Mouse (Mus musculus): ENCODE results near the gene Arhgap22.

Gene Arhgap22

GRCm38 (mm10) chr14:33213823-33214766 lies at the start of gene Arhgap22:
Arhgap22 (plus strand) TSS chr14:33214026.
- peak; percentile 74 to 77 for DNase-seq (ENCODE audit: low spot score in 2 of 2)

- DNase-seq (ENCODE audit: low spot score in 2 of 2): peak; percentile 19 to 28
Measured at GRCm38 (mm10) chr14:33168750-33169149, 45.1 kb upstream of the Arhgap22 start.

GRCm38 (mm10) chr14:33171942-33172341 lies 41.9 kb upstream of the Arhgap22 start:
- peak; percentile 30 to 44 for DNase-seq (ENCODE audit: low spot score in 2 of 2)

GRCm38 (mm10) chr14:33175059-33175821 lies 38.6 kb upstream of the Arhgap22 start:
- peak; percentile 24 to 40 for DNase-seq (ENCODE audit: low spot score in 2 of 2)

GRCm38 (mm10) chr14:33180102-33180501 lies 33.7 kb upstream of the Arhgap22 start:
- no peak for DNase-seq (ENCODE audit: low spot score in 2 of 2)

- peak; percentile 90 to 92 for DNase-seq (ENCODE audit: low spot score in 2 of 2)
Measured at GRCm38 (mm10) chr14:33185068-33185800, 28.6 kb upstream of the Arhgap22 start, which contains the start of gene Wdfy4. Wdfy4 (minus strand) TSS chr14:33185508.

- no peak for DNase-seq (ENCODE audit: low spot score in 2 of 2)
Measured at GRCm38 (mm10) chr14:33187201-33187600, 26.6 kb upstream of the Arhgap22 start.

GRCm38 (mm10) chr14:33189230-33189629 lies 24.6 kb upstream of the Arhgap22 start:
- peak; percentile 68 to 69 for DNase-seq (ENCODE audit: low spot score in 2 of 2)

GRCm38 (mm10) chr14:33189849-33190423 lies 23.9 kb upstream of the Arhgap22 start:
- DNase-seq (ENCODE audit: low spot score in 2 of 2): peak; percentile 36 to 41

GRCm38 (mm10) chr14:33190646-33191045 lies 23.2 kb upstream of the Arhgap22 start:
- DNase-seq (ENCODE audit: low spot score in 2 of 2): peak; percentile 40 to 62

GRCm38 (mm10) chr14:33193762-33194161 lies 20.1 kb upstream of the Arhgap22 start:
- peak; percentile 54 to 72 for DNase-seq (ENCODE audit: low spot score in 2 of 2)

- peak; percentile 74 to 75 for DNase-seq (ENCODE audit: low spot score in 2 of 2)
Measured at GRCm38 (mm10) chr14:33194241-33194640, 19.6 kb upstream of the Arhgap22 start.

GRCm38 (mm10) chr14:33202161-33202560 lies 11.7 kb upstream of the Arhgap22 start:
- DNase-seq (ENCODE audit: low spot score in 2 of 2): no peak

GRCm38 (mm10) chr14:33202885-33203284 lies 10.9 kb upstream of the Arhgap22 start:
- no peak for DNase-seq (ENCODE audit: low spot score in 2 of 2)

- DNase-seq (ENCODE audit: low spot score in 2 of 2): no peak
Measured at GRCm38 (mm10) chr14:33203777-33204176, 10.0 kb upstream of the Arhgap22 start.

GRCm38 (mm10) chr14:33205280-33205965 lies 8.4 kb upstream of the Arhgap22 start:
- no peak for DNase-seq (ENCODE audit: low spot score in 2 of 2)

- DNase-seq (ENCODE audit: low spot score in 2 of 2): peak in 1 of 2 experiments; percentile 42
Measured at GRCm38 (mm10) chr14:33207011-33207410, 6.8 kb upstream of the Arhgap22 start.

GRCm38 (mm10) chr14:33208331-33208730 lies 5.5 kb upstream of the Arhgap22 start:
- DNase-seq (ENCODE audit: low spot score in 2 of 2): no peak

GRCm38 (mm10) chr14:33210806-33211205 lies 3.0 kb upstream of the Arhgap22 start:
- DNase-seq (ENCODE audit: low spot score in 2 of 2): no peak

GRCm38 (mm10) chr14:33212271-33212957 lies 1.4 kb upstream of the Arhgap22 start:
- DNase-seq (ENCODE audit: low spot score in 2 of 2): no peak

Data from spleen, postnatal 36 days (tissue).